Mouse (Mus musculus) liver, embryonic 14.5 days (tissue): ENCODE data around the gene Cd248. TPM values are rescaled to one million over a fixed set of nuclear protein-coding genes. Genes with fewer than 3 reads are reported as not detected.

Experiments
- ATAC-seq: fragments of 200-750 bp; cut with Nextera tagmentation; 2 replicates; pipeline ENCODE4 v1.8.0; 2017; ENCODE audit warnings: moderate number of reproducible peaks, mild to moderate bottlenecking, moderate library complexity; ENCODE audit not compliant: insufficient read depth
- DNase-seq, 3 experiments: peaks; one replicate each; pipeline ENCODE4 v3.0.0-alpha.2; 2012 to 2013; ENCODE audit warnings: low read depth in 3 of 3, low spot score in 3 of 3
- H3K27ac ChIP-seq: fragments of 300-500 bp; sonication (generic); 2 replicates; pipeline ENCODE4 v1.5.1; 2014; ENCODE audit warnings: moderate library complexity, mild to moderate bottlenecking, control low read depth, inconsistent platforms
- H3K27me3 ChIP-seq: fragments of 300-500 bp; sonication (generic); 2 replicates; pipeline ENCODE4 v1.6.1; 2014; ENCODE audit warnings: mild to moderate bottlenecking, low read length, moderate library complexity; ENCODE audit not compliant: control insufficient read depth, insufficient read depth
- H3K36me3 ChIP-seq: fragments of 300-500 bp; sonication (generic); replicated peaks from 2 replicates; pipeline ENCODE4 v1.6.1; 2014; ENCODE audit warnings: low read depth; ENCODE audit not compliant: control insufficient read depth, insufficient read depth
- H3K4me1 ChIP-seq, 2 experiments: fragments of 200-500 bp in 1 of 2; fragments of 300-500 bp in 1 of 2; sonication (generic) in 1 of 2; replicated peaks; 2 replicates each; pipeline ENCODE4 v1.6.1; 2012 to 2014; ENCODE audit warnings: antibody characterized with exemption in 1 of 2, inconsistent platforms in 1 of 2, low read length in 1 of 2; ENCODE audit not compliant: control insufficient read depth in 2 of 2, insufficient read depth in 2 of 2
- H3K4me2 ChIP-seq: fragments of 300-500 bp; sonication (generic); 2 replicates; pipeline ENCODE4 v1.6.1; 2014; ENCODE audit warnings: low read depth, mild to moderate bottlenecking, control low read depth, moderate library complexity
- H3K4me3 ChIP-seq, 2 experiments: fragments of 200-500 bp in 1 of 2; fragments of 300-500 bp in 1 of 2; sonication (generic) in 1 of 2; 2 replicates each; pipeline ENCODE4 v1.5.1; 2012 to 2014; ENCODE audit warnings: low read depth in 2 of 2, low read length in 2 of 2, mild to moderate bottlenecking in 2 of 2, control low read depth in 1 of 2, inconsistent platforms in 1 of 2, moderate library complexity in 1 of 2; ENCODE audit not compliant: insufficient read depth in 1 of 2
- H3K9ac ChIP-seq: fragments of 300-500 bp; sonication (generic); replicated peaks from 2 replicates; pipeline ENCODE4 v1.6.1; 2014; ENCODE audit warnings: mild to moderate bottlenecking, control low read depth, moderate library complexity
- H3K9me3 ChIP-seq: fragments of 300-500 bp; sonication (generic); 2 replicates; pipeline ENCODE4 v1.6.1; 2016; ENCODE audit warnings: low read length, mixed read lengths; ENCODE audit not compliant: control insufficient read depth
- CTCF ChIP-seq: IDR thresholded peaks from 2 replicates; pipeline ENCODE4 v1.5.1; 2016; ENCODE audit warnings: antibody characterized with exemption, low read depth, control low read depth
- EP300 ChIP-seq: IDR thresholded peaks from 2 replicates; pipeline ENCODE4 v1.6.1; 2016; ENCODE audit warnings: antibody characterized with exemption, low read depth
- WGBS: fragments of 180-500 bp; shearing (Covaris S2); extraction: QIAGEN DNeasy Blood & Tissue Kit; methylation state at CpG from one replicate; pipeline ENCODE4 v1.1.7; 2014; ENCODE audit not compliant: insufficient replicate concordance; 5-methylcytosine and 5-hydroxymethylcytosine counted together
- polyA plus RNA-seq, 2 experiments: library from polyadenylated mRNA; depleted of rRNA in 1 of 2; stranded (reverse) in 1 of 2; unstranded in 1 of 2; fragments of >200 nt; fragmentation: Nextera tagmentation in 1 of 2; extraction: Ambion mirVana in 1 of 2; gene quantifications; 2 replicates each; pipeline versions ENCODE4 v1.2.1 to v1.2.3; 2012 to 2014

The Cd248 gene
- polyA plus RNA-seq, 2 experiments, result 2.0 to 2.8 TPM

- TF ChIP-seq EP300 (no peak), CTCF (peak; percentile 94)
- no peak overlapping the region for H3K4me2 ChIP-seq
- no peak overlapping the region for H3K9ac ChIP-seq
- DNase-seq (peak; percentile 68 to 72 (median 69)), ATAC-seq (peak; percentile 69)
- H3K36me3 ChIP-seq, result no peaks in the 10 kb centered on the region
- no peaks in the 10 kb centered on the region; the same call in none of the 2 replicates for H3K27me3 ChIP-seq
- H3K4me1 ChIP-seq, result peaks cover 4 to 13% of the 10 kb centered on the region in 2 experiments
- under 1% methylated on average over 21 of the region's 21 CpGs for WGBS
- H3K4me3 ChIP-seq, result no peak overlapping the region
- H3K9me3 ChIP-seq, result no peaks in the 10 kb centered on the region
- no peak overlapping the region for H3K27ac ChIP-seq
Measured at GRCm38 (mm10) chr19:5094243-5094632, 26.4 kb downstream of the Cd248 start.

- TF ChIP-seq EP300, result no peak
- no peak for TF ChIP-seq CTCF
- H3K4me1 ChIP-seq, result peaks cover 4 to 13% of the 10 kb centered on the region in 2 experiments
- no peaks in the 10 kb centered on the region; the same call in 1 of the 2 replicates for H3K36me3 ChIP-seq
- no peak overlapping the region for H3K4me2 ChIP-seq
- no peak overlapping the region for H3K9ac ChIP-seq
- no peaks in the 10 kb centered on the region for H3K9me3 ChIP-seq
- no peaks in the 10 kb centered on the region; the same call in none of the 2 replicates for H3K27me3 ChIP-seq
- WGBS, result 40% methylated on average over 11 of the region's 11 CpGs
- no peak overlapping the region for H3K27ac ChIP-seq
- DNase-seq (no peak), ATAC-seq (no peak)
- no peak overlapping the region for H3K4me3 ChIP-seq
Measured at GRCm38 (mm10) chr19:5094746-5095417, 27.0 kb downstream of the Cd248 start.

- DNase-seq (no peak), ATAC-seq (no peak)
- H3K27me3 ChIP-seq, result no peaks in the 10 kb centered on the region; the same call in none of the 2 replicates
- WGBS, result 4% methylated on average over 9 of the region's 9 CpGs
- peaks cover 4 to 13% of the 10 kb centered on the region in 2 experiments for H3K4me1 ChIP-seq
- TF ChIP-seq CTCF (no peak), EP300 (no peak)
- H3K4me2 ChIP-seq, result no peak overlapping the region
- no peak overlapping the region for H3K4me3 ChIP-seq
- H3K27ac ChIP-seq, result no peak overlapping the region
- H3K9me3 ChIP-seq, result no peaks in the 10 kb centered on the region
- peaks cover 3% of the 10 kb centered on the region for H3K36me3 ChIP-seq
- H3K9ac ChIP-seq, result no peak overlapping the region
Measured at GRCm38 (mm10) chr19:5095887-5096474, 28.1 kb downstream of the Cd248 start.

- no peak for TF ChIP-seq EP300
- TF ChIP-seq CTCF, result no peak
- Histone ChIP-seq H3K36me3 (peaks cover 5% of the 10 kb centered on the region), H3K4me3 (peak overlapping the region in 1 of 2 experiments; percentile 43; a peak in 3 of 4 replicates), H3K4me1 (peaks cover 4 to 13% of the 10 kb centered on the region in 2 experiments), H3K4me2 (peak overlapping the region; percentile 75), H3K9ac (0 out of 2 replicates have a peak overlapping the region, but pooled peaks have one; percentile 13), H3K9me3 (no peaks in the 10 kb centered on the region), H3K27me3 (no peaks in the 10 kb centered on the region; the same call in none of the 2 replicates), H3K27ac (no peak overlapping the region)
- 9% methylated on average over 27 of the region's 31 CpGs for WGBS
- no peak for DNase-seq
- ATAC-seq, result no peak
Measured at GRCm38 (mm10) chr19:5097521-5098362, 29.9 kb downstream of the Cd248 start.
